Mouse (Mus musculus) heart, postnatal 0 days (tissue): ENCODE data around the gene Rcn1.

Source experiments
- CTCF ChIP-seq: IDR thresholded peaks from 2 replicates; pipeline ENCODE4 v1.5.1; 2016; ENCODE audit warnings: antibody characterized with exemption, control low read depth, low read depth
- EP300 ChIP-seq: IDR thresholded peaks from 2 replicates; pipeline ENCODE4 v1.6.1; 2016; ENCODE audit warnings: antibody characterized with exemption, low read depth

GRCm38 (mm10) chr2:105428467-105428866, 29.3 kb upstream of the Rcn1 start:
- TF ChIP-seq CTCF (no peak), EP300 (no peak)
